Mouse (Mus musculus): ENCODE measurements around the gene Ermp1.
"Not testable (repeated sequence)": the region's sequence is repeated elsewhere in the genome, so short reads cannot be mapped to it uniquely, and the experiment has no call there.

The Ermp1 gene

DNA sequence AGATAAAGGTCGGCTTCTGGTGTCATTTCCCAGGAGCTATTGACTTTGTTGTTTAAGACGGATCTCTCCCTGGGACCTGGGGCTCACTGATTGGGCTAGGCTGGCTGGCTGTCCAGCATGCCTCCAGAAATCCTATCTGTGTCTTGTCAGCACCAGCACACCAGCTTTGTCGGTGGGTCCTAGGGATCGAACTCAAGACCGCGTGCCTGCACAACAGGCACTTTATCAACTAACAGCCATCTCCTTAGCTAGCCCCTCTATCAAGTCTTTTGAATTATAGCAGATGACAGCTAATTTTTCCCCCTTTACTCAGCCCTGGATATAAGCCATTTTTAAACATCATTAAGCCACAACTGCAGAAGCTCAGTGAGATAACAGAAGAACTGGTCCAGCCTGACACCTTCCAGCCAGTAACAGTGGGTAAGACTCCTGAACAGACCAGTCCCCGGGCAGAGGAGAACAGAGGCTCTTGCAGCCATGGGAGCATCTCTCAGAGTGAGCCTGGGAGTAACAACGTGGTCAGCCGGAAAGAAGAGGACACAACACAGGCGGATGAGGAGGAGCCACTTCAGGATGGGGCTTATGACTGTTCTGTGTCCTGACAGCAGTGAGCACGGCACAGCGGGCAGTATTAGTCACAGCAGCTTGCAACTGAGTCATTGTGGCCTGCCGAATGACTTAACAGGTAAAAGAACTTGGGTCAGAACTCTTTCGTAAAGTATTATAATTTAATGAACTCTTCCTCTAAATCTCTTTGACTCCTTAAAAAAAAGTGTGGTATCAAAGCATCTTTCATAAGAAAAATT is 44.5 kb downstream of the Ermp1 start:
- no peak for DNase-seq (ENCODE audit: low spot score in 2 of 2)

DNA sequence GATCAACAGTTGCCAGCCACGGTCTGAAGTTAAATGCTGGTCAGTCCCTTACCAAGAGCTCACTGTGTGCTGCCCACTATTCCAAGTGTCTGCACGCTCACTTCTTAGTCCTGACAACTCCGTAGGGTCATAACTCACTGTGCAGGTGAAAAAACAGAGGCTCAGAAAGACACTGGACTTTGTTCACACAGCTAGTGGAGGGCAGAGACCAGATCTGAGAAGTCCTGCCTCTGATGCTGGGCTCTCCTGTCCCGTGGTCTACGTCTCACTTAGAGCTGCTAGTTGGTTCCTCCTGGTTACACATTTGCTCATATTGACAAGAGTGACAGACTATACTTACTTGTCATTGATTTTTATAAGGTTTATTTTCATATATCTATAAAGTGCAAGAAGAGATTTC is 49.2 kb downstream of the Ermp1 start:
- DNase-seq (ENCODE audit: low spot score in 2 of 2) = no peak

DNA sequence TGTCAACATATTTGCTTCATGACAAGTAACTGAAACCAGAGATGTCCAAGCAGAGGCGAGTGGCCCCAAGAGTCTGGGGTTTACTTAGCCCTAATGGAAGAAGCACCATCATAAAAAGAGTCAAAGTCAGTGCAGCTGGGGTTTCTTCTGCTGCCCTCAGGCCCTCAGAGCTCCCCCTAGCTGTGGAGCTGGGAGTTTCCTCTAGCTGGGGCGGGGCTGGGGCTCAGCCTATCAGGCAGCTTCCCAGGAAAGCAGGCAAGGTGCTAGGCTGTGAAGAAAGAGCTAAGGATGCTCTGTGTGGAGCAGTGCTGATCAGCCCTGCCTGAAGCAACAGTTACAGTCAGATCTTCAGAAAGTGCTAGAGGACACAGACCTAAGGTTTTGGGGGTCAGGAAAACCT is 51.2 kb downstream of the Ermp1 start:
- no peak for DNase-seq (ENCODE audit: low spot score in 2 of 2)

DNA sequence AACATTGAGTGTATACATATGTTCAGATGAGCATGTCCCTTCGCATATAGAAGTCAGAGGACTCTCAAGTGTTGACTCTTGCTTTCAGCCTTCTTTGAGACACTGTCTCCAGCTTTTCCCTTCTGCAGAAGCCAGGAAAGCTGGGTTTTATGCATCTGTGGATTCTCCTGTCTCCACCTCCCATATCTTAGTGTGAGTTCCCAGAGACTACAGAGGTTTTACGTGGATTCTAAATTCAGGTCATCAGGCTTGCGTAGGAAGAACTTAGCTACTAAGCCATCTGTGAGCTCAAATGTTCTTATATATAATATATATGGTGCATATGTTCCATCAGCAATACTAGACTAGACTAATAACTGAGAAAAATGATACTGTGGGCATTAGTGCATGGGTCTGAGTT is 51.9 kb downstream of the Ermp1 start:
- no peak for DNase-seq (ENCODE audit: low spot score in 2 of 2)

DNA sequence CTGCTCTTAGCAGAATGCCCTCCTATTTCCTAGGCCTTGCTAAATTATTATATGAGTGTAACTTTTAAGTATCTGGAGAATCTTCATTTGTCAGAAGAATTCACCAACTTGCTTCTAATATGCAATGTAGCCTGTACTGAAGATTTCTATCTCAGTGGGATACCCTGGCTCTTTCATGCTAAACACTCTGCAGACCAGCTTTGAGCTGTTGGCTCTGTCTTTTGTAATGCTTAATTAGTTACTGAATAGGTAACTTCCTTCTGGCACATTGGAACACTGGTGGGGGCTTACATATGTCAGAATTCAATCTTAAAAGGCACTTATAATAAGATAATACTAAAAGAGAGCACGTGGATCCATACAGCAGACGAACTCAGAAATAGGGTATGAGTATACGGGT is 54.4 kb downstream of the Ermp1 start:
- DNase-seq (ENCODE audit: low spot score in 2 of 2) = not testable (repeated sequence)

DNA sequence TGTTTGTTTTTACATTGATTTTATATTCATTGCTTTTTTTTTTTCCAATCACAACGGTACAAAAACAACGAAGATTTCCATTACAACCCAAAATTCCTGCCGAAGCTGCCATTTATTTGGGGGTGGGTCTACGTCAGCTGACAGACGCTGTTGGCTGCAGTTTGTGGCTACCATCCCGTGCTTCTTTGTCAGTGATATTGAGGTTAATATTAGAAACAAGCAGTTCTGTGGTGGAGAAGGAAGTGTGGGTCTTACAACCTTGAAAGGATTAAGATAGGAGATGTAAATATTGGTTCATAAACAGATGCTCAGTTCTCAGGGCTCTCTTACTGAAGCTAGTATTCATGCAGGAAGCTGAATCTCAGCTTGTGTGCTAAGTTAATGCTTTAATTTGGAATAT is 64.5 kb downstream of the Ermp1 start:
- DNase-seq (ENCODE audit: low spot score in 2 of 2) = no peak

DNA sequence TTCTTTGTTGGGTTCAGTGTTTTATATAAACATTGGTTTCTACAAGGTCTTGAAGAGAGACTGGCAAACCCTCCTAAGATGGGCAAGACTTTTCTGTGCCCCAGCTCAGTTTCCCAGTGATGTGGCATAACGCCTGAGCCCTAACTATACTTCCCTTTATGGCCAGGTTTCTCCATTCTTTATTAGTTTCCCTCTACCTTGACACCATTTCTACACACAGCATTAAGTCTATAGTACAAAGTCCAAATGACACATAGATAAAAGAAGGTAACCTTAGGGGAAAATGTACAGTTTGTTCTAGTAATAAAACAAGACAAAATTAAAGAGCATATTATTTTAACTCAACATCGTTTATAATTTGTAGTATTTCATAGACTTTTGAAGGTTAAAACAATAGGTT is 65.8 kb downstream of the Ermp1 start:
- DNase-seq (ENCODE audit: low spot score in 2 of 2) = no peak

DNA sequence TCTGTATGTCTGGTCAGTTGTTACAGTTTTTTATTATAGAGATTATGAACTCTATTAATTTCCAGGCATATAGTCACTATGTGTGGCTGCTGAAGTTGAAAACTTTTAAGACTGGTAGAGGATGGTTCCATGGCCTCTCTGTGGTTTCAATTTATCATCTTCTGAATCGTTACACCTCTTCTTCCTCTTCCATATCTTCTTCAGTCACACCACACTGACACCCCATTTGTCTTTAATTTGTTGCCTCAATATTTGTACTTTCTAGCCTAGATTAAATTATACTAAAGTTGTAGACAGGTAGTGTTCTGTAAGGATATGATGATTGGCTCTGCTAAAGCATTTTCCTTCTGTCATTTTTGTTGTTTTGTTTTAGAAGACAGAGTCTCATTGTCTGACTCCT is 81.7 kb downstream of the Ermp1 start:
- DNase-seq (ENCODE audit: low spot score in 2 of 2) = no peak

DNA sequence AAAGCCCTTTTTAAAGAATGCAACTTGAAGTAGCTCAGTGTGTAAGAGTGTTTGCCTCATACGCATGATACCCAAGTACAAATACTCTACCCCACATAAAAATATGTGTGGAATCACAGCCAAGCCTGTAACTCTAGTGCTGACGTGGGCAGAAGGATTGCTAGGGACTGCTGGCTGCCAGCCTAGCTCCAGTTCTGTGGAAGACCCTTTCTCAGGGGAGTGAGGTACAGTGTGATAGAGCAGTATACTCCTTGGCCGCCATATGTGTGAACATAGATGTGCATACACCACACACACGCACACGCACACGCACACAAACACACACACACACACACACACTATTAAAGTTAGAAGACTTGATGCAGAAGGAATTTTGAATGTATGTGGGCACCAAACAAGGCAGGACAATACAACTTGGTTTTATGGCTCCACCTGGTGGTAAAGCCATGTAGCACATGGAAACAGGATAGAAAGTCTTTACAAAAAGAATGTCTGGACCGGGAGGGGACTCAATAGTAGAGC is 84.9 kb downstream of the Ermp1 start:
- no peak for DNase-seq (ENCODE audit: low spot score in 2 of 2)

DNA sequence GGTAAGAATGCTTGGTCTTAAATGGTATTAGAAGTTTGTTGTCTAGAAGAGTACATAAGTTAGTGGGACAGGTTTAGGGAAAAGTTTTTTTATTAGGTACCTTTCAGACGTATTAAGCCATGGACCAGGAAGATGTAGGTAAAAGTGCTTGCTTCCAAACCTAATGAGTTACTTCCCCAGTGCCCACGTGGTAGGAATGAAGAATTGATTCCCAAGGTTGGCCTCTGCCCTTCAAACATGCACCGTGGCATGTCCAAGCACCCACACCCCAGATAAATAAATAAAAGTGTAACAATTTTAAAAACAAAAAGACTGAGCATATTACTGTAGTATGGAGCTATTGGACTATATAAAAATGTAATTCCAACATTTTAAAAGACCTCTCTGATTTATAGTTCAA is 85.6 kb downstream of the Ermp1 start:
- DNase-seq (ENCODE audit: low spot score in 2 of 2) = no peak

DNA sequence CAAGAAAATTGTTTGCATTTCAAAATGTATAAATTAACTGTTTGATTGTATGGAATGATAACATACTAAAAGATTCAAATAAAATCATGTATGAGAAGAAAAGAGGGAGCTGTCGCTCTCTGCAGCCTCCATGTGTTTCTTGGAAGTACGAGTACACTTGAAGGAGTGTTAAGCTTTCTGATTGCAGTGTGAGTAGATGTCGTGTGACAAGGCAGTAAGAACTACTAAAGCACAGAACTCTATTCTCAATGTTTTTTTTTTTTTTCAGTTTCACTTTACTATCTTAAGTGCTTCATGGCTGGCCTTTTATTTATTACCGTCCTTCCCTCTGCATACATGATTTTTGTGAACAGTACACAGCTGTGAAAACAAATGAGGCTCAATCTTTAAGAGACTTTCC is 86.0 kb downstream of the Ermp1 start:
- DNase-seq (ENCODE audit: low spot score in 2 of 2) = no peak

All from urinary bladder, adult 18-20 months (tissue).